In the genomic region with DNA sequence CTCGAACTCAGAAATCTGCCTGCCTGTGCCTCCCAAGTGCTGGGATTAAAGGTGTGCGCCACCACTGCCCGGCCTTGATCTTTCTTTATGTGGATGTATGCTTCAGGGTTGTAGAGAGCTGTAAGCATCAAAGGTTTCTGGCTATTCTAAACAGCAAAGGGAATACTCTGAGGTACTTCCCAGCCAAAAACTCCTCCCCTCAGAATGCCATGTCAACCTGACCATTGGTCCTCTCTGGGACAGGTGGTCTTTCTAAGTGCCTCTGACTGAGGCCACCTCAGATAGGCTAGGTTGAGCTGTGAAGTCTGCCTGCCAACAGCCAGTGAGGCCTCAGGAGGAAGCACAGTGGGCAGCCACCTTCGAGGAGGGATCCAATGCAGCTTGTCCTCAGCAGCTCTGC, we compare ENCODE assay signal across 9 mouse cellular contexts. TPM values are rescaled to one million over a fixed set of nuclear protein-coding genes. Genes with fewer than 3 reads are reported as not detected.
DNase-seq lines count a peak whose midpoint lies in the region; ATAC-seq lines count a peak whose summit lies in the region.
"Had no signal": no experiment of that assay in that cellular context is flagged by ENCODE, and none has a peak within 500 bp of the region (broad histone marks: within the 10 kb centered on the region; RNA-seq: fewer than 3 reads in every experiment).

No protein-coding gene starts in this region.

- H3K27me3 ChIP-seq in lung, embryonic 16.5 days (ENCODE audit: control insufficient read depth, insufficient read depth, low read depth, low read length): no peaks in the 10 kb centered on the region
- no peaks in the 10 kb centered on the region for H3K27me3 ChIP-seq in limb, embryonic 15.5 days
- no peaks in the 10 kb centered on the region for H3K27me3 ChIP-seq in stomach, embryonic 14.5 days (ENCODE audit: control insufficient read depth, insufficient read depth, low read length)

- H3K9ac ChIP-seq in lung, embryonic 16.5 days (ENCODE audit: low read length): peak overlapping the region; percentile 71
- H3K9ac ChIP-seq in limb, embryonic 15.5 days: 0 out of 2 replicates have a peak overlapping the region, but pooled peaks have one; percentile 55
- no peak overlapping the region for H3K9ac ChIP-seq in stomach, embryonic 14.5 days (replicated peaks; ENCODE audit: low read depth, low read length)

- no peaks in the 10 kb centered on the region for H3K9me3 ChIP-seq in lung, embryonic 16.5 days (ENCODE audit: control insufficient read depth, low read length)
- H3K9me3 ChIP-seq in limb, embryonic 15.5 days: no peaks in the 10 kb centered on the region
- no peaks in the 10 kb centered on the region for H3K9me3 ChIP-seq in stomach, embryonic 14.5 days (ENCODE audit: control insufficient read depth, low read depth, low read length)

- intact Hi-C loops in left cerebral cortex, postnatal 14 days (cut with DNase I): no loop called here

- no peak for ATAC-seq in lung, embryonic 16.5 days (ENCODE audit: low read depth)
- ATAC-seq in limb, embryonic 15.5 days (ENCODE audit: insufficient number of reproducible peaks, low FRiP score, low TSS enrichment, low read depth): no peak
- no peak for ATAC-seq in stomach, embryonic 14.5 days (ENCODE audit: insufficient number of reproducible peaks, insufficient read depth, low FRiP score, low read depth)

- peaks cover 16% of the 10 kb centered on the region for H3K4me1 ChIP-seq in lung, embryonic 16.5 days (replicated peaks; ENCODE audit: control insufficient read depth, insufficient read depth, low read length)
- peaks cover 25% of the 10 kb centered on the region for H3K4me1 ChIP-seq in limb, embryonic 15.5 days
- H3K4me1 ChIP-seq in stomach, embryonic 14.5 days (ENCODE audit: control insufficient read depth, insufficient read depth, low read length): peaks cover 8% of the 10 kb centered on the region; the same call in 1 of the 2 replicates

- DNase-seq in adrenal gland, postnatal 14 days: peak; percentile 38
- DNase-seq in adrenal gland, postnatal 4 days (ENCODE audit: low spot score in 2 of 2): no peak
- DNase-seq in lung, postnatal 10 days: no peak
- DNase-seq in urinary bladder, postnatal 4 days (ENCODE audit: low spot score in 2 of 2): no peak
- no peak for DNase-seq in left cerebral cortex, postnatal 14 days (ENCODE audit: low spot score in 2 of 2)
- DNase-seq: cerebellum, postnatal 14 days had no signal

- peak overlapping the region; percentile 63 for H3K4me2 ChIP-seq in lung, embryonic 16.5 days (ENCODE audit: low read depth, low read length)
- peak overlapping the region; percentile 51 for H3K4me2 ChIP-seq in limb, embryonic 15.5 days
- peak overlapping the region; percentile 59 for H3K4me2 ChIP-seq in stomach, embryonic 14.5 days (replicated peaks; ENCODE audit: low read depth, low read length)

- peak overlapping the region; percentile 59 for H3K4me3 ChIP-seq in lung, embryonic 16.5 days (ENCODE audit: low read length)
- H3K4me3 ChIP-seq in limb, embryonic 15.5 days: peak overlapping the region; percentile 45
- H3K4me3 ChIP-seq in stomach, embryonic 14.5 days (ENCODE audit: low read depth, low read length): peak overlapping the region; percentile 40; the same call in 1 of the 2 replicates

- 71% methylated on average over 4 of the region's 4 CpGs for WGBS in lung, embryonic 16.5 days
- 88% methylated on average over 4 of the region's 4 CpGs for whole genome bisulfite sequencing in limb, embryonic 15.5 days
- WGBS in stomach, embryonic 14.5 days: 77% methylated on average over 4 of the region's 4 CpGs

- peaks cover 16% of the 10 kb centered on the region for H3K36me3 ChIP-seq in lung, embryonic 16.5 days (ENCODE audit: control insufficient read depth, insufficient read depth, low read length)
- peaks cover 21% of the 10 kb centered on the region for H3K36me3 ChIP-seq in limb, embryonic 15.5 days
- peaks cover 16% of the 10 kb centered on the region for H3K36me3 ChIP-seq in stomach, embryonic 14.5 days (ENCODE audit: control insufficient read depth, insufficient read depth, low read length)

- peak overlapping the region; percentile 34 for H3K27ac ChIP-seq in lung, embryonic 16.5 days (ENCODE audit: low read length)
- peak overlapping the region; percentile 81 for H3K27ac ChIP-seq in limb, embryonic 15.5 days
- peak overlapping the region; percentile 77; the same call in 1 of the 2 replicates for H3K27ac ChIP-seq in stomach, embryonic 14.5 days (ENCODE audit: low read length)

RNA-seq across cellular contexts. Expression of gene Ifi35, which starts 0.7 kb away (rescaled TPM):
- 29.0 and 29.6 TPM in 2 replicates for total RNA-seq in adrenal gland, postnatal 14 days (2021)
- 10 to 100 TPM; 30.0 to 30.3 TPM for total RNA-seq in adrenal gland, postnatal 4 days (2021)
- 27.3 and 29.1 TPM in 2 replicates for polyA plus RNA-seq in lung, embryonic 16.5 days (2015; fragmentation: Nextera tagmentation; extraction: Ambion mirVana)
- 23.2 and 25.1 TPM in 2 replicates for polyA plus RNA-seq in limb, embryonic 15.5 days (2015; fragmentation: Nextera tagmentation; extraction: Ambion mirVana)
- 22.4 and 23.0 TPM in 2 replicates for polyA plus RNA-seq in stomach, embryonic 14.5 days (2014; fragmentation: Nextera tagmentation; extraction: Ambion mirVana)
- 1 to 10 TPM in 1 of 2 experiments, under 1 TPM in 1; 0.97 to 2.6 TPM for total RNA-seq in left cerebral cortex, postnatal 14 days (2021)

RNA-seq across cellular contexts. Expression of gene Rpl27, which starts 6.8 kb away (rescaled TPM):
- total RNA-seq in adrenal gland, postnatal 14 days (2021): 98.3 and 102 TPM in 2 replicates
- total RNA-seq in adrenal gland, postnatal 4 days (2021): 100 to 1,000 TPM in 1 of 2 experiments, 10 to 100 TPM in 1; 90.3 to 116 TPM
- 273 and 291 TPM in 2 replicates for polyA plus RNA-seq in lung, embryonic 16.5 days (2015; fragmentation: Nextera tagmentation; extraction: Ambion mirVana)
- polyA plus RNA-seq in limb, embryonic 15.5 days (2015; fragmentation: Nextera tagmentation; extraction: Ambion mirVana): 262 and 315 TPM in 2 replicates
- 373 and 398 TPM in 2 replicates for polyA plus RNA-seq in stomach, embryonic 14.5 days (2014; fragmentation: Nextera tagmentation; extraction: Ambion mirVana)
- total RNA-seq in left cerebral cortex, postnatal 14 days (2021): 10 to 100 TPM; 41.0 to 43.6 TPM

RNA-seq across cellular contexts. Expression of gene Rnd2, which starts 15.9 kb away (rescaled TPM):
- total RNA-seq in adrenal gland, postnatal 14 days (2021): 8.9 and 9.6 TPM in 2 replicates
- 10 to 100 TPM; 16.4 to 20.0 TPM for total RNA-seq in adrenal gland, postnatal 4 days (2021)
- 6.7 and 7.6 TPM in 2 replicates for polyA plus RNA-seq in lung, embryonic 16.5 days (2015; fragmentation: Nextera tagmentation; extraction: Ambion mirVana)
- polyA plus RNA-seq in limb, embryonic 15.5 days (2015; fragmentation: Nextera tagmentation; extraction: Ambion mirVana): 10.3 and 11.9 TPM in 2 replicates
- 11.6 and 14.2 TPM in 2 replicates for polyA plus RNA-seq in stomach, embryonic 14.5 days (2014; fragmentation: Nextera tagmentation; extraction: Ambion mirVana)
- total RNA-seq in left cerebral cortex, postnatal 14 days (2021): 100 to 1,000 TPM; 148 to 154 TPM

RNA-seq across cellular contexts. Expression of gene Vat1, which starts 17.1 kb away (rescaled TPM):
- 74.7 and 95.1 TPM in 2 replicates for total RNA-seq in adrenal gland, postnatal 14 days (2021)
- total RNA-seq in adrenal gland, postnatal 4 days (2021): 100 to 1,000 TPM; 103 to 105 TPM
- 50.2 and 52.0 TPM in 2 replicates for polyA plus RNA-seq in lung, embryonic 16.5 days (2015; fragmentation: Nextera tagmentation; extraction: Ambion mirVana)
- 78.6 and 81.3 TPM in 2 replicates for polyA plus RNA-seq in limb, embryonic 15.5 days (2015; fragmentation: Nextera tagmentation; extraction: Ambion mirVana)
- polyA plus RNA-seq in stomach, embryonic 14.5 days (2014; fragmentation: Nextera tagmentation; extraction: Ambion mirVana): 47.6 and 52.7 TPM in 2 replicates
- total RNA-seq in left cerebral cortex, postnatal 14 days (2021): 10 to 100 TPM; 36.4 to 44.8 TPM

RNA-seq across cellular contexts. Expression of gene Ptges3l, which starts 23.8 kb away (rescaled TPM):
- total RNA-seq in adrenal gland, postnatal 14 days (2021): 3.2 and 5.3 TPM in 2 replicates
- 1 to 10 TPM; 6.4 to 6.7 TPM for total RNA-seq in adrenal gland, postnatal 4 days (2021)
- 12.5 and 13.9 TPM in 2 replicates for polyA plus RNA-seq in lung, embryonic 16.5 days (2015; fragmentation: Nextera tagmentation; extraction: Ambion mirVana)
- polyA plus RNA-seq in limb, embryonic 15.5 days (2015; fragmentation: Nextera tagmentation; extraction: Ambion mirVana): 15.5 and 36.1 TPM in 2 replicates
- 18.0 and 24.1 TPM in 2 replicates for polyA plus RNA-seq in stomach, embryonic 14.5 days (2014; fragmentation: Nextera tagmentation; extraction: Ambion mirVana)
- total RNA-seq in left cerebral cortex, postnatal 14 days (2021): 1 to 10 TPM; 2.8 to 5.7 TPM

Comparison
In these comparisons a context has a peak if more than half of its experiments do, and no peak if none do; other contexts are left out.
1. RNA of gene Rnd2, which starts 15.9 kb away (total RNA-seq): 148 to 154 TPM in left cerebral cortex, postnatal 14 days; 16.4 to 20.0 TPM in adrenal gland, postnatal 4 days and 8.9 to 9.6 TPM in adrenal gland, postnatal 14 days; every median in the first group is over 4 times any median in the second.
2. Peak in every context shown above with its lines, with median percentiles within 50 percentile points of each other: H3K27ac ChIP-seq, H3K4me2 ChIP-seq and H3K4me3 ChIP-seq.